Mouse (Mus musculus) liver, adult 2 months (tissue): ENCODE measurements at regions not wholly inside any gene's neighbourhood (a gene's known extent, or its start where the extent isn't known, plus 50 kb on each side); places are given as distances from the start of the nearest gene placed in this dataset.

ENCODE experiments used
- DNase-seq: peaks from one replicate; pipeline ENCODE4 v3.0.0-alpha.2; 2011; ENCODE audit warnings: low read depth, low spot score; ENCODE audit errors: extremely low read depth
- H3K27ac ChIP-seq: fragments of 200-500 bp; replicated peaks from 2 replicates; pipeline ENCODE4 v1.5.1; 2012; ENCODE audit warnings: low read depth, mild to moderate bottlenecking, control low read depth, inconsistent platforms, low read length; ENCODE audit not compliant: insufficient read depth
- H3K27me3 ChIP-seq: fragments of 200-500 bp; 2 replicates; pipeline ENCODE4 v1.6.1; 2012; ENCODE audit warnings: mild to moderate bottlenecking, moderate library complexity, low read length, inconsistent platforms; ENCODE audit not compliant: control insufficient read depth, insufficient read depth
- H3K36me3 ChIP-seq: fragments of 200-500 bp; 2 replicates; pipeline ENCODE4 v1.6.1; 2012; ENCODE audit warnings: low read length, inconsistent platforms; ENCODE audit not compliant: control insufficient read depth, insufficient read depth
- H3K4me1 ChIP-seq: fragments of 200-500 bp; 2 replicates; pipeline ENCODE4 v1.6.1; 2011; ENCODE audit warnings: low read length; ENCODE audit not compliant: control insufficient read depth, insufficient read depth
- H3K4me3 ChIP-seq: fragments of 200-500 bp; 2 replicates; pipeline ENCODE4 v1.5.1; 2011; ENCODE audit warnings: low read depth, mild to moderate bottlenecking, control low read depth, low read length, moderate library complexity; ENCODE audit not compliant: insufficient read depth
- H3K79me2 ChIP-seq: fragments of 200-500 bp; 2 replicates; pipeline ENCODE4 v1.6.1; 2012; ENCODE audit warnings: inconsistent platforms, mild to moderate bottlenecking, low read length, moderate library complexity; ENCODE audit not compliant: control insufficient read depth, insufficient read depth
- H3K9ac ChIP-seq: fragments of 200-500 bp; 2 replicates; pipeline ENCODE4 v1.6.1; 2012; ENCODE audit warnings: low read depth, mild to moderate bottlenecking, control low read depth, inconsistent platforms, low read length
- CTCF ChIP-seq: fragments of 200-500 bp; IDR thresholded peaks from 2 replicates; pipeline ENCODE4 v1.5.1; 2011; ENCODE audit warnings: low read depth, low read length, control low read depth
- POLR2A ChIP-seq: fragments of 200-500 bp; IDR thresholded peaks from 2 replicates; pipeline ENCODE4 v1.6.1; 2011; ENCODE audit warnings: low read length, control low read depth; ENCODE audit not compliant: insufficient read depth; ENCODE audit errors: extremely low read depth
- WGBS: fragments of 180-500 bp; shearing (Covaris S2); methylation state at CpG from one replicate; pipeline ENCODE4 v1.1.7; 2018; 5-methylcytosine and 5-hydroxymethylcytosine counted together

GRCm38 (mm10) chr8:26420002-26420401 lies 300.7 kb downstream of the Gm45692 start:
- 82% methylated on average over 6 of the region's 6 CpGs for WGBS
- Histone ChIP-seq H3K36me3 (no peaks in the 10 kb centered on the region), H3K27me3 (no peaks in the 10 kb centered on the region), H3K27ac (no peak overlapping the region), H3K9ac (no peak overlapping the region), H3K4me1 (no peaks in the 10 kb centered on the region), H3K79me2 (no peaks in the 10 kb centered on the region), H3K4me3 (no peak overlapping the region)
- TF ChIP-seq POLR2A (no peak), CTCF (no peak)
- no peak for DNase-seq

GRCm38 (mm10) chr8:26420536-26420935 lies 301.2 kb downstream of the Gm45692 start:
- H3K36me3 ChIP-seq: no peaks in the 10 kb centered on the region
- no peaks in the 10 kb centered on the region for H3K4me1 ChIP-seq
- WGBS: 91% methylated on average over 10 of the region's 10 CpGs
- H3K9ac ChIP-seq: no peak overlapping the region
- H3K4me3 ChIP-seq: no peak overlapping the region
- H3K79me2 ChIP-seq: no peaks in the 10 kb centered on the region
- no peak overlapping the region for H3K27ac ChIP-seq
- TF ChIP-seq POLR2A (no peak), CTCF (no peak)
- no peaks in the 10 kb centered on the region for H3K27me3 ChIP-seq
- no peak for DNase-seq

GRCm38 (mm10) chr8:26427311-26427710 lies 308.0 kb downstream of the Gm45692 start:
- H3K9ac ChIP-seq: no peak overlapping the region
- H3K4me3 ChIP-seq: no peak overlapping the region
- no peak overlapping the region for H3K27ac ChIP-seq
- no peak for TF ChIP-seq CTCF
- H3K4me1 ChIP-seq: no peaks in the 10 kb centered on the region
- H3K27me3 ChIP-seq: no peaks in the 10 kb centered on the region
- no peaks in the 10 kb centered on the region for H3K79me2 ChIP-seq
- DNase-seq: no peak
- H3K36me3 ChIP-seq: no peaks in the 10 kb centered on the region
- 90% methylated on average over 7 of the region's 7 CpGs for WGBS

- H3K4me3 ChIP-seq: no peak overlapping the region
- no peaks in the 10 kb centered on the region for H3K27me3 ChIP-seq
- no peak for DNase-seq
- H3K79me2 ChIP-seq: no peaks in the 10 kb centered on the region
- 84% methylated on average over 8 of the region's 8 CpGs for WGBS
- H3K36me3 ChIP-seq: no peaks in the 10 kb centered on the region
- H3K27ac ChIP-seq: no peak overlapping the region
- no peak overlapping the region for H3K9ac ChIP-seq
- no peaks in the 10 kb centered on the region; the same call in 1 of the 2 replicates for H3K4me1 ChIP-seq
- TF ChIP-seq POLR2A (no peak), CTCF (no peak)
These were observed 310.5 kb downstream of the Gm45692 start for GRCm38 (mm10) chr8:26429751-26430327.

- Histone ChIP-seq H3K9ac (no peak overlapping the region), H3K4me1 (no peaks in the 10 kb centered on the region; the same call in 1 of the 2 replicates), H3K4me3 (no peak overlapping the region), H3K27me3 (no peaks in the 10 kb centered on the region), H3K79me2 (no peaks in the 10 kb centered on the region), H3K27ac (no peak overlapping the region), H3K36me3 (no peaks in the 10 kb centered on the region)
- TF ChIP-seq CTCF (no peak), POLR2A (no peak)
- WGBS: 89% methylated on average over 14 of the region's 14 CpGs
- no peak for DNase-seq
These were observed 313.0 kb downstream of the Gm45692 start for GRCm38 (mm10) chr8:26432161-26432919.

- WGBS: 85% methylated on average over 11 of the region's 11 CpGs
- no peak overlapping the region for H3K27ac ChIP-seq
- DNase-seq: no peak
- no peaks in the 10 kb centered on the region for H3K36me3 ChIP-seq
- no peak overlapping the region for H3K9ac ChIP-seq
- no peaks in the 10 kb centered on the region for H3K79me2 ChIP-seq
- TF ChIP-seq POLR2A (no peak), CTCF (no peak)
- H3K27me3 ChIP-seq: no peaks in the 10 kb centered on the region
- no peak overlapping the region for H3K4me3 ChIP-seq
- no peaks in the 10 kb centered on the region; the same call in 1 of the 2 replicates for H3K4me1 ChIP-seq
These were observed 316.9 kb downstream of the Gm45692 start for GRCm38 (mm10) chr8:26436236-26436635.
